Mouse (Mus musculus): Measurements from ENCODE around the gene Lhfpl5.

DNA sequence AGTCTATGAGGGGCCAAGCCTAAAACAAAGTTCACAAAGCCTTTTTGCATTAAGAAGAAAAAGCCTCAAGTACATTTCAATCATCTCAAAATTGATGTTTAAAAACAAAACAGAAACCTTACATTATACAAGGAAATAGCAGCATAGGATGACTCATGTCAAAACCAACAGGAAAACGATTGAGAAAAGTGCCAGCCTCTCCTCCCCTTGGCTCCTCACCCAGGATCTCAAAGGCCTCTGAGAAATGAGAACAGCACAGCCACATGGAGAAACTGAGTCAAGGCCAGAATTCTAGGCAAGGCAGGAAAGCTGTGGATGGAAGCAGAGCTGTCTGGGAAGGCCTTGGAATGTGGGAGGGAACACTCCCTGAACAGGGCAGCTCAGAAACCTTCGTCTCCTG, 13.2 kb downstream of the Lhfpl5 start:
- TF ChIP-seq POLR2A (IDR thresholded peaks at IDR 0.05; ENCODE audit: low read depth, low read length) (no peak), CTCF (IDR thresholded peaks at IDR 0.05; ENCODE audit: extremely low read depth, insufficient read depth, insufficient read length, insufficient replicate concordance) (no peak)
